Mouse (Mus musculus): ENCODE results near the gene Tbc1d16. TPM values are rescaled to one million over a fixed set of nuclear protein-coding genes. Genes with fewer than 3 reads are reported as not detected.

Gene Tbc1d16
- polyA plus RNA-seq, 2 experiments: 16.3 to 29.2 TPM

- Histone ChIP-seq H3K4me2 (replicated peaks; ENCODE audit: low read depth, low read length, severe bottlenecking) (no peak overlapping the region), H3K9ac (ENCODE audit: low read depth, low read length, severe bottlenecking) (no peak overlapping the region), H3K9me3 (ENCODE audit: control insufficient read depth, low read length) (no peaks in the 10 kb centered on the region), H3K4me3 (replicated peaks; ENCODE audit: low read length) (no peak overlapping the region), H3K36me3 (ENCODE audit: control insufficient read depth, insufficient read depth, low read length) (peaks cover 3% of the 10 kb centered on the region; the same call in 1 of the 2 replicates), H3K27ac (replicated peaks; ENCODE audit: low read depth, low read length) (no peak overlapping the region), H3K4me1 (ENCODE audit: control insufficient read depth, insufficient read depth, low read length) (peaks cover 33% of the 10 kb centered on the region), H3K27me3 (ENCODE audit: control insufficient read depth, insufficient read depth, low read length) (no peaks in the 10 kb centered on the region)
- ATAC-seq (ENCODE audit: low FRiP score, low read depth): no peak
- no peak for TF ChIP-seq POLR2A (IDR thresholded peaks at IDR 0.05; ENCODE audit: borderline replicate concordance, extremely low read depth, insufficient read depth, insufficient read length)
- DNase-seq (ENCODE audit: low spot score): no peak
- WGBS: 85% methylated on average over 3 of the region's 3 CpGs
Observed at GRCm38 (mm10) chr11:119186381-119186780, 41.9 kb downstream of the Tbc1d16 start.

- Histone ChIP-seq H3K4me3 (replicated peaks; ENCODE audit: low read length) (no peak overlapping the region), H3K27ac (replicated peaks; ENCODE audit: low read depth, low read length) (no peak overlapping the region), H3K36me3 (ENCODE audit: control insufficient read depth, insufficient read depth, low read length) (peaks cover 3% of the 10 kb centered on the region; the same call in 1 of the 2 replicates), H3K9ac (ENCODE audit: low read depth, low read length, severe bottlenecking) (no peak overlapping the region), H3K27me3 (ENCODE audit: control insufficient read depth, insufficient read depth, low read length) (no peaks in the 10 kb centered on the region), H3K9me3 (ENCODE audit: control insufficient read depth, low read length) (no peaks in the 10 kb centered on the region), H3K4me1 (ENCODE audit: control insufficient read depth, insufficient read depth, low read length) (peaks cover 24% of the 10 kb centered on the region), H3K4me2 (replicated peaks; ENCODE audit: low read depth, low read length, severe bottlenecking) (no peak overlapping the region)
- no peak for DNase-seq (ENCODE audit: low spot score)
- no peak for ATAC-seq (ENCODE audit: low FRiP score, low read depth)
- WGBS: 72% methylated on average over 15 of the region's 15 CpGs
- no peak for TF ChIP-seq POLR2A (IDR thresholded peaks at IDR 0.05; ENCODE audit: borderline replicate concordance, extremely low read depth, insufficient read depth, insufficient read length)
Observed at GRCm38 (mm10) chr11:119183684-119184310, 44.5 kb downstream of the Tbc1d16 start.

- no peaks in the 10 kb centered on the region for H3K27me3 ChIP-seq (ENCODE audit: control insufficient read depth, insufficient read depth, low read length)
- DNase-seq (ENCODE audit: low spot score): no peak
- peaks cover 3% of the 10 kb centered on the region; the same call in 1 of the 2 replicates for H3K36me3 ChIP-seq (ENCODE audit: control insufficient read depth, insufficient read depth, low read length)
- no peak for TF ChIP-seq POLR2A (IDR thresholded peaks at IDR 0.05; ENCODE audit: borderline replicate concordance, extremely low read depth, insufficient read depth, insufficient read length)
- peaks cover 23% of the 10 kb centered on the region for H3K4me1 ChIP-seq (ENCODE audit: control insufficient read depth, insufficient read depth, low read length)
- no peak overlapping the region for H3K4me2 ChIP-seq (replicated peaks; ENCODE audit: low read depth, low read length, severe bottlenecking)
- no peak for ATAC-seq (ENCODE audit: low FRiP score, low read depth)
- H3K9ac ChIP-seq (ENCODE audit: low read depth, low read length, severe bottlenecking): no peak overlapping the region
- no peak overlapping the region for H3K4me3 ChIP-seq (replicated peaks; ENCODE audit: low read length)
- H3K9me3 ChIP-seq (ENCODE audit: control insufficient read depth, low read length): no peaks in the 10 kb centered on the region
- 76% methylated on average over 12 of the region's 12 CpGs for WGBS
- H3K27ac ChIP-seq (replicated peaks; ENCODE audit: low read depth, low read length): no peak overlapping the region
Observed at GRCm38 (mm10) chr11:119181861-119182395, 46.4 kb downstream of the Tbc1d16 start.

DNA sequence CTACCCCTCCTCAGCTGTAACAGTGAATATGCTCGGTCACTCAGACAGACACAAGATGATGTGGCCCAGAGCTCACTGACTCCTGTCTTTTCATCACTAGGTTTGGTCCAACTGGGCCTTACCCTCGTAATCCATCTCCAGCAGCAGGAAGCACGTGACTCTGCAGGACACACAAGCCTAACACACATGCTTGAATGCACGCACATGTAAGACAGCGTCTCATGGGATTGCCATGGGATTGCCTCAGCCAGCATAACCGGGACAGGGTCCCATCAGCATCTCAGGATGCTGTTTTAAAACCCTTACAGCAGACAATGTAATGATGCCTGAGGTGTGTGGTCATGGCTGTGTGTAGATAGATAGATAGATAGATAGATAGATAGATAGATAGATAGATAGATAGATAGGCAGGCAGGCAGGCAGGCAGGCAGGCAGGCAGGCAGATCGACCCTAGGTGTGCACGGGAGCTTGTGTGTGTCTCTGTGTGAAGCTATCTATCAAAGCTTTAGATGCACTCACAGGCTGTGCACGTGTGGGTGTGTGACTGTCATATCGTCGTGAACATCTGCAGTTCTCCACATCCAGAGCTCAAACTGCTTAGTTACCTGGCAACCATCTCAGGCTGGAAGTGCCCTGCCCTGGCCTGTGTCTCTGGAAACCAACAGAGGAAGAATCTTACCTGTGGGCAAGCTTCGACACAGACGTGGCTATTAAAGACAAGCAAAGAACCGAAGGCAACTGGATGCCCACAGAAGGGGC, 47.3 kb downstream of the Tbc1d16 start:
- DNase-seq (ENCODE audit: low spot score) (no peak), ATAC-seq (ENCODE audit: low FRiP score, low read depth) (no peak)
- Histone ChIP-seq H3K27me3 (ENCODE audit: control insufficient read depth, insufficient read depth, low read length) (no peaks in the 10 kb centered on the region), H3K36me3 (ENCODE audit: control insufficient read depth, insufficient read depth, low read length) (peaks cover 2% of the 10 kb centered on the region; the same call in 1 of the 2 replicates), H3K9me3 (ENCODE audit: control insufficient read depth, low read length) (no peaks in the 10 kb centered on the region), H3K4me2 (replicated peaks; ENCODE audit: low read depth, low read length, severe bottlenecking) (no peak overlapping the region), H3K9ac (ENCODE audit: low read depth, low read length, severe bottlenecking) (no peak overlapping the region), H3K4me3 (replicated peaks; ENCODE audit: low read length) (no peak overlapping the region), H3K27ac (replicated peaks; ENCODE audit: low read depth, low read length) (no peak overlapping the region), H3K4me1 (ENCODE audit: control insufficient read depth, insufficient read depth, low read length) (peaks cover 30% of the 10 kb centered on the region)
- TF ChIP-seq POLR2A (IDR thresholded peaks at IDR 0.05; ENCODE audit: borderline replicate concordance, extremely low read depth, insufficient read depth, insufficient read length): no peak
- WGBS: 85% methylated on average over 14 of the region's 14 CpGs

DNA sequence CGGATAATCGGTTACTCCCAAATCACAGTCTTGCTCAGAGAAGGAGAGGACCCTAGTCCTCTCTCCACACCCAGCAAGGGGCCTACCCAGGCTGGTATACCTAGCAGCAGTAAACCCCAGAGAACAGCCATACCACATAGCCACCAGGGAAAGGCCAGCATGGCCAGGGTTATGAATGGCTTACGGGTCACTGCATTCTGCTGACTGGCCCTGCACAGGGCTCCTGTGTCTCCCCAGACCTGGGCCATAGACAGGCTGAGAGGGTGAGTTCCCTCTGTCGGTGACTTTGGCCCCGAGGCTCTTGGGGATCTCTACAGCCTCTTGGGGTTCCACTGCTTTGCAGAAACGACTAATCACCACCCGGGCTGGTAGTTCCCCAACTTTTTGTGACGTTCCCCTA, 50.0 kb downstream of the Tbc1d16 start:
- no peak overlapping the region for H3K4me3 ChIP-seq (replicated peaks; ENCODE audit: low read length)
- no peak overlapping the region for H3K9ac ChIP-seq (ENCODE audit: low read depth, low read length, severe bottlenecking)
- peaks cover 30% of the 10 kb centered on the region for H3K4me1 ChIP-seq (ENCODE audit: control insufficient read depth, insufficient read depth, low read length)
- 44% methylated on average over 8 of the region's 8 CpGs for WGBS
- no peak overlapping the region for H3K4me2 ChIP-seq (replicated peaks; ENCODE audit: low read depth, low read length, severe bottlenecking)
- ATAC-seq (ENCODE audit: low FRiP score, low read depth): no peak
- no peak overlapping the region for H3K27ac ChIP-seq (replicated peaks; ENCODE audit: low read depth, low read length)
- DNase-seq (ENCODE audit: low spot score): no peak
- TF ChIP-seq POLR2A (IDR thresholded peaks at IDR 0.05; ENCODE audit: borderline replicate concordance, extremely low read depth, insufficient read depth, insufficient read length): no peak
- no peaks in the 10 kb centered on the region for H3K27me3 ChIP-seq (ENCODE audit: control insufficient read depth, insufficient read depth, low read length)
- H3K36me3 ChIP-seq (ENCODE audit: control insufficient read depth, insufficient read depth, low read length): peaks cover 4% of the 10 kb centered on the region; the same call in 1 of the 2 replicates
- H3K9me3 ChIP-seq (ENCODE audit: control insufficient read depth, low read length): no peaks in the 10 kb centered on the region

Measured in limb, embryonic 14.5 days (tissue).